8 mouse cellular contexts compared by ENCODE assay signal in the genomic region with DNA sequence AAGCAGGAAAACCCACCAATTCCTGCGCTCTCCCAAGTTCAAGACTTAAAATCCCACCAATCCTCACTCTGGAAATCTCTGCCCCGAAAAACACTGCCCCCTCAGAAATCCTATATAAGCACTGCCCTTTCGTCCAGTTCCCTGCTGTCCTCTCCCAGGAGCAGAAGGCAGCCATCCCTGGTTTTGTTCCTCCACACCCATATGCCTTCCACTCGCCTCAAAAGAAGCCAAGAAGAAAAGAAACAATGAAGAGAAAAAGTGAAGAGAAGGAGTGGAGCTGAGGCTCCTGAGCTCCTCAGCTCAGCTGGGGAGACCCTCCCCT. TPM values are rescaled to one million over a fixed set of nuclear protein-coding genes. Genes with fewer than 3 reads are reported as not detected.
A peak's percentile ranks its signal among the peaks of the same experiment; 100 is the strongest.
DNase-seq lines count a peak whose midpoint lies in the region; ATAC-seq and TF ChIP-seq lines count a peak whose summit lies in the region.

No protein-coding gene starts in this region.

- no peaks in the 10 kb centered on the region for H3K9me3 ChIP-seq in kidney, embryonic 15.5 days (replicated peaks)
- H3K9me3 ChIP-seq in hindbrain, embryonic 15.5 days = no peaks in the 10 kb centered on the region
- H3K9me3 ChIP-seq in midbrain, embryonic 15.5 days = no peaks in the 10 kb centered on the region

- no peak for DNase-seq in kidney, adult 11 months
- no peak for DNase-seq in right cerebral cortex, adult 18-20 months
- no peak for DNase-seq in frontal cortex, postnatal 10 days (ENCODE audit: low spot score in 2 of 2)
- no peak for DNase-seq in T-cell, adult 2 months (ENCODE audit: low spot score)

- H3K27me3 ChIP-seq in kidney, embryonic 15.5 days = no peaks in the 10 kb centered on the region
- no peaks in the 10 kb centered on the region for H3K27me3 ChIP-seq in hindbrain, embryonic 15.5 days
- H3K27me3 ChIP-seq in midbrain, embryonic 15.5 days (replicated peaks) = no peaks in the 10 kb centered on the region

- TF ChIP-seq CTCF in cortical plate, adult 2 months (IDR thresholded peaks at IDR 0.05; ENCODE audit: extremely low read depth, insufficient read depth, low read length) = no peak

- peak overlapping the region; percentile 84 for H3K4me2 ChIP-seq in kidney, embryonic 15.5 days
- peak overlapping the region; percentile 61 for H3K4me2 ChIP-seq in hindbrain, embryonic 15.5 days
- H3K4me2 ChIP-seq in midbrain, embryonic 15.5 days = peak overlapping the region; percentile 66

- WGBS in kidney, embryonic 15.5 days = 57% methylated on average over 4 of the region's 4 CpGs
- 39% methylated on average over 4 of the region's 4 CpGs for WGBS in hindbrain, embryonic 15.5 days
- 37% methylated on average over 4 of the region's 4 CpGs for WGBS in midbrain, embryonic 15.5 days

- ATAC-seq in kidney, embryonic 15.5 days (replicated peaks; ENCODE audit: low FRiP score) = no peak
- no peak for ATAC-seq in hindbrain, embryonic 15.5 days (ENCODE audit: low FRiP score, low read depth)
- ATAC-seq in midbrain, embryonic 15.5 days (replicated peaks) = 0 out of 2 replicates have a peak, but pooled peaks have one; percentile 3

- H3K9ac ChIP-seq in kidney, embryonic 15.5 days = no peak overlapping the region
- H3K9ac ChIP-seq in hindbrain, embryonic 15.5 days = peak overlapping the region; percentile 69; the same call in 1 of the 2 replicates
- peak overlapping the region; percentile 81; the same call in 1 of the 2 replicates for H3K9ac ChIP-seq in midbrain, embryonic 15.5 days

- peak overlapping the region; percentile 92; the same call in 1 of the 2 replicates for H3K27ac ChIP-seq in kidney, embryonic 15.5 days
- H3K27ac ChIP-seq in cortical plate, adult 2 months (ENCODE audit: insufficient read depth, low read length) = no peak overlapping the region
- peak overlapping the region; percentile 97 for H3K27ac ChIP-seq in hindbrain, embryonic 15.5 days (replicated peaks)
- peak overlapping the region; percentile 99 for H3K27ac ChIP-seq in midbrain, embryonic 15.5 days

- H3K36me3 ChIP-seq in kidney, embryonic 15.5 days = no peaks in the 10 kb centered on the region
- H3K36me3 ChIP-seq in hindbrain, embryonic 15.5 days = no peaks in the 10 kb centered on the region
- H3K36me3 ChIP-seq in midbrain, embryonic 15.5 days (replicated peaks) = no peaks in the 10 kb centered on the region

- H3K4me1 ChIP-seq in kidney, embryonic 15.5 days = peaks cover 11% of the 10 kb centered on the region
- H3K4me1 ChIP-seq in cortical plate, adult 2 months (ENCODE audit: control insufficient read depth, insufficient read depth, low read length) = no peaks in the 10 kb centered on the region
- H3K4me1 ChIP-seq in hindbrain, embryonic 15.5 days (replicated peaks) = peaks cover 4% of the 10 kb centered on the region; the same call in 1 of the 2 replicates
- peaks cover 9% of the 10 kb centered on the region for H3K4me1 ChIP-seq in midbrain, embryonic 15.5 days

- peak overlapping the region; percentile 62 for H3K4me3 ChIP-seq in kidney, embryonic 15.5 days (replicated peaks)
- H3K4me3 ChIP-seq in cortical plate, adult 2 months (ENCODE audit: insufficient read depth, low read length) = peak overlapping the region; percentile 36; the same call in 1 of the 2 replicates
- H3K4me3 ChIP-seq in hindbrain, embryonic 15.5 days = peak overlapping the region; percentile 51
- peak overlapping the region; percentile 65 for H3K4me3 ChIP-seq in midbrain, embryonic 15.5 days

- no peak for TF ChIP-seq POLR2A in cortical plate, adult 2 months (IDR thresholded peaks at IDR 0.05; ENCODE audit: extremely low read depth, insufficient read depth, low read length)

RNA-seq across cellular contexts. Expression of a gene that starts 0.7 kb away (rescaled TPM):
- 0.32 and 0.77 TPM in 2 replicates for polyA plus RNA-seq in kidney, embryonic 15.5 days (2015; fragmentation: Nextera tagmentation; extraction: Ambion mirVana)
- 7.4 and 8.7 TPM in 2 replicates for polyA plus RNA-seq in cortical plate, adult 2 months (2012; rRNA removed)
- polyA plus RNA-seq in hindbrain, embryonic 15.5 days (2015; fragmentation: Nextera tagmentation; extraction: Ambion mirVana) = 4.8 and 5.5 TPM in 2 replicates
- polyA plus RNA-seq in midbrain, embryonic 15.5 days (2015; fragmentation: Nextera tagmentation; extraction: Ambion mirVana) = 5.8 and 7.1 TPM in 2 replicates

RNA-seq across cellular contexts. Expression of a gene that starts 22.4 kb away (rescaled TPM):
- polyA plus RNA-seq in kidney, embryonic 15.5 days (2015; fragmentation: Nextera tagmentation; extraction: Ambion mirVana) = not detected in 2 replicates
- 0.04 TPM in 1 of 2 replicates, not detected in the other for polyA plus RNA-seq in cortical plate, adult 2 months (2012; rRNA removed)
- not detected in 2 replicates for polyA plus RNA-seq in hindbrain, embryonic 15.5 days (2015; fragmentation: Nextera tagmentation; extraction: Ambion mirVana)
- polyA plus RNA-seq in midbrain, embryonic 15.5 days (2015; fragmentation: Nextera tagmentation; extraction: Ambion mirVana) = not detected in 2 replicates

RNA-seq across cellular contexts. Expression of a gene that starts 44.7 kb away (rescaled TPM):
- 0.08 and 0.16 TPM in 2 replicates for polyA plus RNA-seq in kidney, embryonic 15.5 days (2015; fragmentation: Nextera tagmentation; extraction: Ambion mirVana)
- polyA plus RNA-seq in cortical plate, adult 2 months (2012; rRNA removed) = not detected in 2 replicates
- polyA plus RNA-seq in hindbrain, embryonic 15.5 days (2015; fragmentation: Nextera tagmentation; extraction: Ambion mirVana) = 0.05 TPM in 1 of 2 replicates, not detected in the other
- polyA plus RNA-seq in midbrain, embryonic 15.5 days (2015; fragmentation: Nextera tagmentation; extraction: Ambion mirVana) = not detected in 2 replicates
